Mouse (Mus musculus) neural tube, embryonic 15.5 days (tissue): ENCODE data around the gene Fgfr2. TPM values are rescaled to one million over a fixed set of nuclear protein-coding genes. Genes with fewer than 3 reads are reported as not detected.

Experiments used
- ATAC-seq: fragments of 200-750 bp; cut with Nextera tagmentation; 2 replicates; pipeline ENCODE4 v1.8.0; 2017; ENCODE audit warnings: mild to moderate bottlenecking, moderate TSS enrichment, moderate library complexity; ENCODE audit not compliant: low FRiP score
- H3K27ac ChIP-seq: fragments of 300-500 bp; sonication (generic); replicated peaks from 2 replicates; pipeline ENCODE4 v1.5.1; 2015; ENCODE audit warnings: mild to moderate bottlenecking, inconsistent platforms
- H3K27me3 ChIP-seq: fragments of 300-500 bp; sonication (generic); replicated peaks from 2 replicates; pipeline ENCODE4 v1.6.1; 2015; ENCODE audit warnings: inconsistent platforms
- H3K36me3 ChIP-seq: fragments of 300-500 bp; sonication (generic); 2 replicates; pipeline ENCODE4 v1.6.1; 2015; ENCODE audit warnings: inconsistent platforms
- H3K4me1 ChIP-seq: fragments of 300-500 bp; sonication (generic); 2 replicates; pipeline ENCODE4 v1.6.1; 2015; ENCODE audit warnings: inconsistent platforms
- H3K4me2 ChIP-seq: fragments of 300-500 bp; sonication (generic); 2 replicates; pipeline ENCODE4 v1.6.1; 2015; ENCODE audit warnings: inconsistent platforms, mild to moderate bottlenecking, moderate library complexity
- H3K4me3 ChIP-seq: fragments of 300-500 bp; sonication (generic); replicated peaks from 2 replicates; pipeline ENCODE4 v1.5.1; 2015; ENCODE audit warnings: mild to moderate bottlenecking, inconsistent platforms
- H3K9ac ChIP-seq: fragments of 300-500 bp; sonication (generic); replicated peaks from 2 replicates; pipeline ENCODE4 v1.6.1; 2015; ENCODE audit warnings: mild to moderate bottlenecking, inconsistent platforms
- H3K9me3 ChIP-seq: fragments of 300-500 bp; sonication (generic); replicated peaks from 2 replicates; pipeline ENCODE4 v1.6.1; 2016; ENCODE audit warnings: inconsistent platforms
- WGBS: fragments of 180-500 bp; shearing (Covaris S2); methylation state at CpG from one replicate; pipeline ENCODE4 v1.1.7; 2015; ENCODE audit warnings: mixed read lengths; 5-methylcytosine and 5-hydroxymethylcytosine counted together
- polyA plus RNA-seq: library from polyadenylated mRNA; unstranded; fragments of >200 nt; fragmentation: Nextera tagmentation; extraction: Ambion mirVana; gene quantifications from 2 replicates; pipeline ENCODE4 v1.2.1, GENCODE M21; 2015

Fgfr2 gene
- polyA plus RNA-seq, 1 experiment from 2014 or later = 21.2 TPM

GRCm38 (mm10) chr7:132284048-132284737, 839.0 kb downstream of the Fgfr2 start:
- WGBS = 35% methylated on average over 7 of the region's 7 CpGs
- H3K4me3 ChIP-seq = no peak overlapping the region
- no peaks in the 10 kb centered on the region for H3K27me3 ChIP-seq
- H3K36me3 ChIP-seq = no peaks in the 10 kb centered on the region
- H3K9ac ChIP-seq = no peak overlapping the region
- H3K27ac ChIP-seq = peak overlapping the region; percentile 66
- peaks cover 47% of the 10 kb centered on the region for H3K4me1 ChIP-seq
- no peaks in the 10 kb centered on the region for H3K9me3 ChIP-seq
- H3K4me2 ChIP-seq = no peak overlapping the region
- ATAC-seq = no peak

GRCm38 (mm10) chr7:132282576-132282975, 840.6 kb downstream of the Fgfr2 start:
- no peak for ATAC-seq
- Histone ChIP-seq H3K27ac (no peak overlapping the region), H3K4me1 (peaks cover 38% of the 10 kb centered on the region), H3K4me3 (no peak overlapping the region), H3K27me3 (no peaks in the 10 kb centered on the region), H3K9me3 (no peaks in the 10 kb centered on the region), H3K9ac (no peak overlapping the region), H3K4me2 (no peak overlapping the region), H3K36me3 (no peaks in the 10 kb centered on the region)
- WGBS = 84% methylated on average over 2 of the region's 2 CpGs

GRCm38 (mm10) chr7:132282161-132282560, 841.0 kb downstream of the Fgfr2 start:
- Histone ChIP-seq H3K4me1 (peaks cover 36% of the 10 kb centered on the region), H3K4me3 (no peak overlapping the region), H3K4me2 (no peak overlapping the region), H3K9me3 (no peaks in the 10 kb centered on the region), H3K27me3 (no peaks in the 10 kb centered on the region), H3K27ac (no peak overlapping the region), H3K36me3 (no peaks in the 10 kb centered on the region), H3K9ac (no peak overlapping the region)
- no peak for ATAC-seq
- 71% methylated on average over 3 of the region's 3 CpGs for WGBS

- Histone ChIP-seq H3K27ac (no peak overlapping the region), H3K9me3 (no peaks in the 10 kb centered on the region), H3K4me3 (no peak overlapping the region), H3K4me2 (no peak overlapping the region), H3K4me1 (peaks cover 33% of the 10 kb centered on the region), H3K27me3 (no peaks in the 10 kb centered on the region), H3K9ac (no peak overlapping the region), H3K36me3 (no peaks in the 10 kb centered on the region)
- ATAC-seq = no peak
- WGBS = 57% methylated on average over 4 of the region's 4 CpGs
Observed at GRCm38 (mm10) chr7:132281753-132282152, 841.4 kb downstream of the Fgfr2 start.

- Histone ChIP-seq H3K9ac (no peak overlapping the region), H3K4me2 (no peak overlapping the region), H3K27me3 (no peaks in the 10 kb centered on the region), H3K36me3 (no peaks in the 10 kb centered on the region), H3K27ac (no peak overlapping the region), H3K4me1 (peaks cover 13% of the 10 kb centered on the region), H3K9me3 (no peaks in the 10 kb centered on the region), H3K4me3 (no peak overlapping the region)
- 83% methylated on average over 3 of the region's 3 CpGs for WGBS
- no peak for ATAC-seq
Observed at GRCm38 (mm10) chr7:132278658-132279057, 844.5 kb downstream of the Fgfr2 start.

GRCm38 (mm10) chr7:132276287-132276686, 846.9 kb downstream of the Fgfr2 start:
- Histone ChIP-seq H3K27me3 (no peaks in the 10 kb centered on the region), H3K27ac (no peak overlapping the region), H3K4me3 (no peak overlapping the region), H3K9ac (no peak overlapping the region), H3K9me3 (no peaks in the 10 kb centered on the region), H3K4me2 (no peak overlapping the region), H3K36me3 (no peaks in the 10 kb centered on the region), H3K4me1 (peaks cover 13% of the 10 kb centered on the region)
- 88% methylated on average over 5 of the region's 5 CpGs for WGBS
- no peak for ATAC-seq

GRCm38 (mm10) chr7:132273741-132274513, 849.2 kb downstream of the Fgfr2 start:
- Histone ChIP-seq H3K9me3 (no peaks in the 10 kb centered on the region), H3K4me1 (peaks cover 13% of the 10 kb centered on the region), H3K36me3 (peaks cover 13% of the 10 kb centered on the region), H3K27ac (no peak overlapping the region), H3K9ac (no peak overlapping the region), H3K4me2 (no peak overlapping the region), H3K27me3 (no peaks in the 10 kb centered on the region), H3K4me3 (no peak overlapping the region)
- no peak for ATAC-seq
- 65% methylated on average over 2 of the region's 2 CpGs for WGBS

- ATAC-seq = no peak
Observed at GRCm38 (mm10) chr7:132272984-132273383, 850.2 kb downstream of the Fgfr2 start.

GRCm38 (mm10) chr7:132270364-132270763, 852.8 kb downstream of the Fgfr2 start:
- no peaks in the 10 kb centered on the region for H3K9me3 ChIP-seq
- H3K4me1 ChIP-seq = no peaks in the 10 kb centered on the region
- peaks cover 21% of the 10 kb centered on the region for H3K36me3 ChIP-seq
- WGBS = 90% methylated on average over 8 of the region's 8 CpGs
- H3K27ac ChIP-seq = no peak overlapping the region
- no peak overlapping the region for H3K9ac ChIP-seq
- ATAC-seq = no peak
- no peak overlapping the region for H3K4me3 ChIP-seq
- no peaks in the 10 kb centered on the region for H3K27me3 ChIP-seq
- no peak overlapping the region for H3K4me2 ChIP-seq

More at GRCm38 (mm10) chr7:132272984-132273383, 850.2 kb downstream of the Fgfr2 start:
- H3K4me3 ChIP-seq = no peak overlapping the region
- H3K9me3 ChIP-seq = no peaks in the 10 kb centered on the region
- H3K9ac ChIP-seq = no peak overlapping the region
- no peak overlapping the region for H3K27ac ChIP-seq
- H3K4me1 ChIP-seq = peaks cover 13% of the 10 kb centered on the region
- H3K4me2 ChIP-seq = no peak overlapping the region
- peaks cover 21% of the 10 kb centered on the region for H3K36me3 ChIP-seq
- 96% methylated on average over 5 of the region's 5 CpGs for WGBS
- no peaks in the 10 kb centered on the region for H3K27me3 ChIP-seq

GRCm38 (mm10) chr7:132269661-132270060, 853.5 kb downstream of the Fgfr2 start:
- H3K9me3 ChIP-seq = no peaks in the 10 kb centered on the region
- H3K36me3 ChIP-seq = peaks cover 21% of the 10 kb centered on the region
- ATAC-seq = no peak
- no peak overlapping the region for H3K4me3 ChIP-seq
- H3K27ac ChIP-seq = no peak overlapping the region
- H3K9ac ChIP-seq = no peak overlapping the region
- H3K4me1 ChIP-seq = 0 out of 2 replicates have a peak, but pooled peaks cover 2% of the 10 kb centered on the region
- no peaks in the 10 kb centered on the region for H3K27me3 ChIP-seq
- no peak overlapping the region for H3K4me2 ChIP-seq
- WGBS = 84% methylated on average over 3 of the region's 3 CpGs

GRCm38 (mm10) chr7:132267721-132268498, 855.2 kb downstream of the Fgfr2 start:
- Histone ChIP-seq H3K27me3 (no peaks in the 10 kb centered on the region), H3K4me1 (peaks cover 18% of the 10 kb centered on the region), H3K9ac (no peak overlapping the region), H3K9me3 (no peaks in the 10 kb centered on the region), H3K4me2 (no peak overlapping the region), H3K36me3 (peaks cover 21% of the 10 kb centered on the region), H3K4me3 (no peak overlapping the region), H3K27ac (no peak overlapping the region)
- ATAC-seq = no peak
- WGBS = 81% methylated on average over 4 of the region's 4 CpGs
